Mouse (Mus musculus) cerebellum, adult 9-11 months (tissue): Measurements from ENCODE around the gene Bsn.

ENCODE experiments used
- DNase-seq: peaks from one replicate; pipeline ENCODE4 v3.0.0; 2022

The Bsn gene

GRCm38 (mm10) chr9:108052885-108053664 is 137.1 kb downstream of the Bsn start, which contains the start of gene Amigo3:
Amigo3 (plus strand) TSS chr9:108053159.
- DNase-seq: peak; percentile 94

GRCm38 (mm10) chr9:108052411-108052810 is 137.8 kb downstream of the Bsn start:
- DNase-seq: no peak

- DNase-seq: no peak
These were observed 138.3 kb downstream of the Bsn start for GRCm38 (mm10) chr9:108051931-108052220.

- DNase-seq: peak; percentile 53
These were observed 138.8 kb downstream of the Bsn start for GRCm38 (mm10) chr9:108051184-108051930.

GRCm38 (mm10) chr9:108049561-108050251 is 140.5 kb downstream of the Bsn start:
- DNase-seq: peak; percentile 62

- DNase-seq: peak; percentile 96
These were observed 141.1 kb downstream of the Bsn start, which contains the start of gene Gmppb for GRCm38 (mm10) chr9:108049016-108049455. Gmppb (plus strand) TSS chr9:108049242.

- no peak for DNase-seq
These were observed 141.6 kb downstream of the Bsn start for GRCm38 (mm10) chr9:108048566-108048955.

GRCm38 (mm10) chr9:108047601-108048565 is 142.3 kb downstream of the Bsn start:
- DNase-seq: peak; percentile 38

- peak; percentile 34 for DNase-seq
These were observed 143.6 kb downstream of the Bsn start for GRCm38 (mm10) chr9:108046582-108046981.
